Mouse (Mus musculus) ES-Bruce4 (cell line): ENCODE results near the gene Cntrl.

ENCODE experiments used
- CTCF ChIP-seq: IDR thresholded peaks from one replicate; pipeline ENCODE4 v1.8.1; 2011; ENCODE audit warnings: low read depth, low read length
- EP300 ChIP-seq: IDR thresholded peaks from 2 replicates; pipeline ENCODE4 v1.6.1; 2011; ENCODE audit warnings: low read depth, low read length; ENCODE audit not compliant: insufficient read depth
- POLR2A ChIP-seq: IDR thresholded peaks from one replicate; pipeline ENCODE4 v1.8.1; 2011; ENCODE audit warnings: low read length; ENCODE audit not compliant: insufficient read depth

- TF ChIP-seq CTCF: no peak
- no peak for TF ChIP-seq POLR2A
- no peak for TF ChIP-seq EP300
These were observed 49.0 kb upstream of the Cntrl start for GRCm38 (mm10) chr2:35060256-35060655.
